ENCODE assay signal across 24 mouse cellular contexts in the genomic region with DNA sequence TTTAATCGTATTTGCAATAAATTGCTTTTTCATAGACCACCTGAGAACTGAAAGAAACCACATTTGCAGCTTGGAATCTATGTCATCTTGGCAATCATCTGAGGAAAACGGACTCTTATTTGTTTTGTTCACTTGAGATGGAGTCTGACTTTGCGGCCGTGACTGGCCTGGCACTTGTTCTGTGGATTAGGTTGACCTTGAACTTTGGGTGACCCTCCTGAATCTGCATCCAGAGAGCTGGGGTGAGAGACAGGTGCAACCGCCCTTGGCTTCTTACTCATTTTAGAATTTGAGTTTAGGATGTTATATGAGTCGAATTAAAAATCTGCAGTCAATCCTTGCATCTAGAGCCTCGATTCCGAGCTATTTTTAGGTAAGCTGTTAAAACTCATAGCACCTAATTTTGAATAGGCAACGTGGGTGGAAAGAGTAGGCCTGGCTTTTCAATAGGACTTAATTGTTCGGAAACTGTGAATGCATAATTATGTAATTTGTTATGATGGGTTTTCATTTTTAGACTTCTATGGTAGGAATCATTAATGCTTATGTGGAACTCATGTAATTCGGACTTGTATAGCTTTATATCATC. TPM values are rescaled to one million over a fixed set of nuclear protein-coding genes. Genes with fewer than 3 reads are reported as not detected.
DNase-seq lines count a peak whose midpoint lies in the region; ATAC-seq and TF ChIP-seq lines count a peak whose summit lies in the region.
"Had no signal": no experiment of that assay in that cellular context is flagged by ENCODE, and none has a peak within 500 bp of the region (broad histone marks: within the 10 kb centered on the region; RNA-seq: fewer than 3 reads in every experiment).

No protein-coding gene starts in this region.

- no peak for TF ChIP-seq CTCF in forebrain, postnatal 0 days (IDR thresholded peaks at IDR 0.05; ENCODE audit: low read depth)
- TF ChIP-seq CTCF in midbrain, postnatal 0 days (IDR thresholded peaks at IDR 0.05) = no peak

- H3K4me1 ChIP-seq in forebrain, postnatal 0 days (ENCODE audit: insufficient read depth) = no peaks in the 10 kb centered on the region
- H3K4me1 ChIP-seq in forebrain, embryonic 11.5 days (replicated peaks; ENCODE audit: control insufficient read depth, insufficient read depth, low read length) = no peaks in the 10 kb centered on the region
- no peaks in the 10 kb centered on the region for H3K4me1 ChIP-seq in midbrain, embryonic 11.5 days (ENCODE audit: control insufficient read depth, insufficient read depth, low read length)
- H3K4me1 ChIP-seq in midbrain, postnatal 0 days (ENCODE audit: insufficient read depth, low read length) = no peaks in the 10 kb centered on the region
- peaks cover 2 to 3% of the 10 kb centered on the region in 2 experiments; a peak in 2 of 4 replicates for H3K4me1 ChIP-seq in ES-E14 (ENCODE audit: control insufficient read depth in 2 of 2, insufficient read depth in 2 of 2, low read length in 2 of 2, poor library complexity in 1 of 2)
- H3K4me1 ChIP-seq: embryonic facial prominence, embryonic 13.5 days; hindbrain, embryonic 12.5 days had no signal

- H3K27ac ChIP-seq in forebrain, postnatal 0 days (ENCODE audit: low read depth, low read length) = no peak overlapping the region
- no peak overlapping the region for H3K27ac ChIP-seq in forebrain, embryonic 11.5 days (ENCODE audit: low read depth, low read length)
- H3K27ac ChIP-seq in midbrain, embryonic 11.5 days (ENCODE audit: low read depth, low read length) = no peak overlapping the region
- no peak overlapping the region for H3K27ac ChIP-seq in midbrain, postnatal 0 days (ENCODE audit: low read depth, low read length)
- no peak overlapping the region for H3K27ac ChIP-seq in ES-E14 (ENCODE audit: insufficient read depth, low read depth, low read length, poor library complexity, severe bottlenecking)
- H3K27ac ChIP-seq: embryonic facial prominence, embryonic 13.5 days; gastrocnemius, adult 2 months; heart, embryonic 15.5 days; hindbrain, embryonic 12.5 days had no signal

- DNase-seq in forebrain, postnatal 0 days = peak; percentile 10
- DNase-seq in forebrain, embryonic 11.5 days (ENCODE audit: low spot score) = no peak
- DNase-seq in midbrain, embryonic 11.5 days (ENCODE audit: low spot score, missing footprints) = peak; percentile 28
- DNase-seq in midbrain, postnatal 0 days (ENCODE audit: low spot score) = no peak
- DNase-seq in ES-E14 (ENCODE audit: low read depth, low spot score) = peak; percentile 46
- DNase-seq in telencephalon, adult 2 months (ENCODE audit: low read depth, low spot score) = peak; percentile 56
- no peak for DNase-seq in c-Kit-positive CD71-positive TER-119-positive erythroid progenitor cells, embryonic 14.5 days (ENCODE audit: low spot score)
- DNase-seq: adrenal gland, adult 2 months; adrenal gland, postnatal 36 days; cerebellum, adult 11-12 months; cerebellum, adult 9-10 months; cerebellum, postnatal 25 days; gastrocnemius, adult 2 months; gastrocnemius, postnatal 25 days; heart, adult 18-20 months; kidney, adult 8-10 months had no signal

- WGBS in forebrain, postnatal 0 days = 69% methylated on average over 11 of the region's 11 CpGs
- WGBS in forebrain, embryonic 11.5 days = 85% methylated on average over 11 of the region's 11 CpGs
- WGBS in midbrain, embryonic 11.5 days = 88% methylated on average over 11 of the region's 11 CpGs
- 87% methylated on average over 11 of the region's 11 CpGs for WGBS in midbrain, postnatal 0 days

- H3K36me3 ChIP-seq in forebrain, postnatal 0 days (ENCODE audit: insufficient read depth) = no peaks in the 10 kb centered on the region
- no peaks in the 10 kb centered on the region for H3K36me3 ChIP-seq in forebrain, embryonic 11.5 days (ENCODE audit: control insufficient read depth, insufficient read depth, low read length)
- no peaks in the 10 kb centered on the region for H3K36me3 ChIP-seq in midbrain, embryonic 11.5 days (ENCODE audit: control insufficient read depth, insufficient read depth, low read length)
- no peaks in the 10 kb centered on the region for H3K36me3 ChIP-seq in midbrain, postnatal 0 days (ENCODE audit: insufficient read depth, low read length)
- no peaks in the 10 kb centered on the region for H3K36me3 ChIP-seq in ES-E14 (ENCODE audit: control insufficient read depth, insufficient read depth, low read length, poor library complexity, severe bottlenecking)
- H3K36me3 ChIP-seq: embryonic facial prominence, embryonic 13.5 days; heart, embryonic 10.5 days; heart, embryonic 15.5 days; hindbrain, embryonic 12.5 days had no signal

- H3K4me2 ChIP-seq in forebrain, postnatal 0 days (ENCODE audit: low read depth) = no peak overlapping the region
- no peak overlapping the region for H3K4me2 ChIP-seq in forebrain, embryonic 11.5 days (ENCODE audit: low read depth, low read length, severe bottlenecking)
- H3K4me2 ChIP-seq in midbrain, embryonic 11.5 days = no peak overlapping the region
- H3K4me2 ChIP-seq in midbrain, postnatal 0 days (ENCODE audit: low read depth, low read length, poor library complexity, severe bottlenecking) = no peak overlapping the region
- H3K4me2 ChIP-seq: embryonic facial prominence, embryonic 13.5 days; heart, embryonic 15.5 days; hindbrain, embryonic 12.5 days had no signal

- no peak for ATAC-seq in forebrain, postnatal 0 days
- no peak for ATAC-seq in forebrain, embryonic 11.5 days (replicated peaks; ENCODE audit: low FRiP score)
- ATAC-seq in midbrain, embryonic 11.5 days (ENCODE audit: low FRiP score) = no peak
- no peak for ATAC-seq in midbrain, postnatal 0 days (ENCODE audit: low FRiP score)
- ATAC-seq: hindbrain, embryonic 16.5 days; inflammation-experienced regulatory T-cells, adult 6 months; intestine, postnatal 0 days had no signal

- in situ Hi-C loops in ES-E14 (cut with MboI; ENCODE audit: low sequenced_read_pairs in 2 of 2, unreplicated experiment in 2 of 2) = no loop called here

- no peak overlapping the region for H3K9ac ChIP-seq in forebrain, postnatal 0 days
- H3K9ac ChIP-seq in forebrain, embryonic 11.5 days (ENCODE audit: low read length) = no peak overlapping the region
- H3K9ac ChIP-seq in midbrain, embryonic 11.5 days (ENCODE audit: low read length) = no peak overlapping the region
- H3K9ac ChIP-seq in midbrain, postnatal 0 days (replicated peaks; ENCODE audit: low read length, poor library complexity, severe bottlenecking) = no peak overlapping the region
- no peak overlapping the region for H3K9ac ChIP-seq in ES-E14 (ENCODE audit: insufficient read depth, low read depth, low read length, poor library complexity, severe bottlenecking)
- H3K9ac ChIP-seq: embryonic facial prominence, embryonic 13.5 days; heart, embryonic 15.5 days; hindbrain, embryonic 12.5 days had no signal

- no peaks in the 10 kb centered on the region for H3K27me3 ChIP-seq in forebrain, postnatal 0 days (ENCODE audit: insufficient read depth, low read length)
- no peaks in the 10 kb centered on the region for H3K27me3 ChIP-seq in forebrain, embryonic 11.5 days (ENCODE audit: control insufficient read depth, insufficient read depth, low read length)
- H3K27me3 ChIP-seq in midbrain, embryonic 11.5 days (ENCODE audit: control insufficient read depth, insufficient read depth, low read length) = no peaks in the 10 kb centered on the region
- no peaks in the 10 kb centered on the region for H3K27me3 ChIP-seq in midbrain, postnatal 0 days (ENCODE audit: insufficient read depth, low read length)
- H3K27me3 ChIP-seq: CH12.LX; embryonic facial prominence, embryonic 13.5 days; heart, embryonic 15.5 days; hindbrain, embryonic 12.5 days had no signal

- no peaks in the 10 kb centered on the region for H3K9me3 ChIP-seq in forebrain, postnatal 0 days (ENCODE audit: low read length)
- H3K9me3 ChIP-seq in forebrain, embryonic 11.5 days (ENCODE audit: control insufficient read depth, low read length) = no peaks in the 10 kb centered on the region
- no peaks in the 10 kb centered on the region for H3K9me3 ChIP-seq in midbrain, embryonic 11.5 days (ENCODE audit: control insufficient read depth, low read length)
- H3K9me3 ChIP-seq in midbrain, postnatal 0 days (ENCODE audit: low read length) = no peaks in the 10 kb centered on the region
- H3K9me3 ChIP-seq in ES-E14 (ENCODE audit: control insufficient read depth, insufficient read depth, low read depth, low read length) = no peaks in the 10 kb centered on the region
- H3K9me3 ChIP-seq: embryonic facial prominence, embryonic 13.5 days; heart, embryonic 10.5 days; heart, embryonic 15.5 days; hindbrain, embryonic 12.5 days had no signal

- no peak overlapping the region for H3K4me3 ChIP-seq in forebrain, postnatal 0 days (ENCODE audit: low read depth, low read length)
- H3K4me3 ChIP-seq in forebrain, embryonic 11.5 days (ENCODE audit: low read depth, low read length) = no peak overlapping the region
- no peak overlapping the region for H3K4me3 ChIP-seq in midbrain, embryonic 11.5 days (ENCODE audit: low read depth, low read length)
- H3K4me3 ChIP-seq in midbrain, postnatal 0 days (ENCODE audit: low read depth, low read length) = no peak overlapping the region
- H3K4me3 ChIP-seq in ES-E14 (ENCODE audit: insufficient read depth in 1 of 2, low read depth in 1 of 2, low read length in 2 of 2, poor library complexity in 1 of 2, severe bottlenecking in 1 of 2) = no peak overlapping the region
- H3K4me3 ChIP-seq: embryonic facial prominence, embryonic 13.5 days; gastrocnemius, adult 2 months; heart, embryonic 10.5 days; heart, embryonic 15.5 days; hindbrain, embryonic 12.5 days had no signal

TF ChIP-seq in ES-E14, 5 proteins besides CTCF, POLR2A, EP300 and RAD21:
- TF ChIP-seq MAFK (IDR thresholded peaks at IDR 0.05; ENCODE audit: insufficient read depth, low read depth, low read length) = no peak
TF ChIP-seq in ES-E14: peak in this region for 0.

RNA-seq across cellular contexts. Expression of gene Osbpl8, which starts 20.1 kb away (rescaled TPM):
- total RNA-seq in forebrain, postnatal 0 days (2014; rRNA removed) = 81.1 and 89.5 TPM in 2 replicates
- 11.7 and 16.6 TPM in 2 replicates for polyA plus RNA-seq in forebrain, postnatal 0 days (2015; fragmentation: Nextera tagmentation; extraction: Ambion mirVana)
- polyA plus RNA-seq in forebrain, embryonic 11.5 days (2014; fragmentation: Nextera tagmentation; extraction: Ambion mirVana) = 11.9 and 14.4 TPM in 2 replicates
- polyA plus RNA-seq in midbrain, embryonic 11.5 days (2014; fragmentation: Nextera tagmentation; extraction: Ambion mirVana) = 11.9 and 15.0 TPM in 2 replicates
- total RNA-seq in midbrain, postnatal 0 days (2014; rRNA removed) = 45.6 and 52.9 TPM in 2 replicates
- 10.9 and 15.0 TPM in 2 replicates for polyA plus RNA-seq in midbrain, postnatal 0 days (2015; fragmentation: Nextera tagmentation; extraction: Ambion mirVana)
- 18.6 and 20.7 TPM in 2 replicates for total RNA-seq in ES-E14 (2012; rRNA removed)

Comparison
In these comparisons a context has a peak if more than half of its experiments do, and no peak if none do; other contexts are left out.
1. DNase-seq: peak in forebrain, postnatal 0 days (single experiment), midbrain, embryonic 11.5 days (single experiment), ES-E14 (single experiment) and telencephalon, adult 2 months (single experiment); none in forebrain, embryonic 11.5 days (single experiment), midbrain, postnatal 0 days (single experiment) and c-Kit-positive CD71-positive TER-119-positive erythroid progenitor cells, embryonic 14.5 days (single experiment).